Mouse (Mus musculus) myocyte (in vitro differentiated cells): ENCODE data around the gene Ccdc155. TPM values are rescaled to one million over a fixed set of nuclear protein-coding genes. Genes with fewer than 3 reads are reported as not detected.
A peak's percentile ranks its signal among the peaks of the same experiment; 100 is the strongest.

Experiments
- H3K27me3 ChIP-seq: one replicate; pipeline ENCODE4 v1.6.1; 2011; ENCODE audit not compliant: control insufficient read depth, insufficient read depth, insufficient read length
- H3K36me3 ChIP-seq: one replicate; pipeline ENCODE4 v1.6.1; 2011; ENCODE audit not compliant: control insufficient read depth, insufficient read depth
- H3K4me2 ChIP-seq: one replicate; pipeline ENCODE4 v1.6.1; 2011; ENCODE audit warnings: low read depth, control low read depth
- H3K4me3 ChIP-seq: one replicate; pipeline ENCODE4 v1.5.1; 2011; ENCODE audit warnings: mild to moderate bottlenecking, control low read depth, moderate library complexity
- H3K79me2 ChIP-seq: one replicate; pipeline ENCODE4 v1.6.1; 2011; ENCODE audit not compliant: control insufficient read depth, insufficient read depth
- H3ac ChIP-seq: one replicate; pipeline ENCODE4 v1.6.1; 2011; ENCODE audit not compliant: control insufficient read depth, insufficient read length
- CEBPB ChIP-seq: IDR thresholded peaks from 2 replicates; pipeline ENCODE4 v1.6.1; 2011; ENCODE audit warnings: mild to moderate bottlenecking, moderate library complexity; ENCODE audit not compliant: poor library complexity, insufficient read depth, severe bottlenecking
- E2F4 ChIP-seq: IDR thresholded peaks from one replicate; pipeline ENCODE4 v1.6.1; 2011; ENCODE audit warnings: mild to moderate bottlenecking, control low read depth, moderate library complexity; ENCODE audit not compliant: insufficient read depth
- MAX ChIP-seq: IDR thresholded peaks from one replicate; pipeline ENCODE4 v1.6.1; 2011; ENCODE audit warnings: low read depth, mild to moderate bottlenecking, control low read depth
- MYOD1 ChIP-seq, 3 experiments: IDR thresholded peaks; one replicate each; pipeline ENCODE4 v1.6.1; 2011; ENCODE audit warnings: control low read depth in 2 of 3, low read depth in 2 of 3, mild to moderate bottlenecking in 2 of 3, moderate library complexity in 1 of 3; ENCODE audit not compliant: insufficient read length in 2 of 3, control insufficient read depth in 1 of 3
- MYOG ChIP-seq, 3 experiments: IDR thresholded peaks; one replicate each; pipeline ENCODE4 v1.6.1; 2011; ENCODE audit warnings: control low read depth in 2 of 3, low read depth in 2 of 3, mild to moderate bottlenecking in 2 of 3; ENCODE audit not compliant: insufficient read length in 2 of 3, control insufficient read depth in 1 of 3, insufficient read depth in 1 of 3
- POLR2A ChIP-seq: IDR thresholded peaks from one replicate; pipeline ENCODE4 v1.6.1; 2011; ENCODE audit warnings: low read depth, mild to moderate bottlenecking, control low read depth, moderate library complexity; ENCODE audit not compliant: insufficient read length
- POLR2AphosphoS2 ChIP-seq: IDR thresholded peaks from one replicate; pipeline ENCODE4 v1.6.1; 2011; ENCODE audit warnings: low read depth, control low read depth; ENCODE audit not compliant: insufficient read length
- REST ChIP-seq: IDR thresholded peaks from one replicate; pipeline ENCODE4 v1.6.1; 2011; ENCODE audit warnings: mild to moderate bottlenecking, control low read depth, moderate library complexity; ENCODE audit not compliant: insufficient read depth, insufficient read length
- SRF ChIP-seq: IDR thresholded peaks from one replicate; pipeline ENCODE4 v1.6.1; 2011; ENCODE audit warnings: low read depth; ENCODE audit not compliant: control insufficient read depth, insufficient read length
- TCF12 ChIP-seq: IDR thresholded peaks from one replicate; pipeline ENCODE4 v1.6.1; 2011; ENCODE audit warnings: mild to moderate bottlenecking, control low read depth; ENCODE audit not compliant: poor library complexity, insufficient read depth, severe bottlenecking
- TCF3 ChIP-seq: IDR thresholded peaks from one replicate; pipeline ENCODE4 v1.6.1; 2011; ENCODE audit warnings: low read depth, control low read depth; ENCODE audit not compliant: insufficient read length
- USF1 ChIP-seq: IDR thresholded peaks from one replicate; pipeline ENCODE4 v1.6.1; 2011; ENCODE audit warnings: low read depth, mild to moderate bottlenecking, control low read depth, moderate library complexity
- polyA plus RNA-seq: library from polyadenylated mRNA; unstranded; fragments of >200 nt; fragmentation: generic; extraction: Trizol; gene quantifications from one replicate; pipeline ENCODE4 v1.2.1, GENCODE M21; 2012; ENCODE audit warnings: missing spikeins

Gene Ccdc155
- polyA plus RNA-seq, 1 experiment: 2.2 TPM

DNA sequence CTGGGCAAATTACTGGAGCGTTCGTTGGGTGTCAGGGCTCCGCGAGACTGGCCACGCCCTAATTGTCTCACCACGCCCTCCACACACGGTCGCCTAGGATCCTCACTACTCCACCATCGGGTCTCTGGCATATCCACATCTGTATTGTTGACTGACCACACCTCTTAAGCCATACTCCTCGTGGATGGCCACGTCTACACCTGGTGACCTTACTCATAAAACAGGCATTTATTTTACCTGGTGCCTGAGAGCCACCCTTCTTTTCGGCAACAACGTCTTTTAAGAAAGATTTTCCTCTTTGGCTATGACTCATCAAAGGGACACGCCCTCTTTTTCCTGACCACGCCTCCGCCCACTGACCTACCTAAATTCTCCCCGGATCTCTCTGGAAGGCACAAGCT is 7.2 kb upstream of the Ccdc155 start, which contains the start of gene Dkkl1:
TSS of gene Dkkl1 (minus strand) at position 297 of the 401 bp plus-strand sequence.
- TF ChIP-seq E2F4 (no peak), MYOD1 (IDR thresholded peaks at IDR 0.05; ENCODE audit: control insufficient read depth in 1 of 3, insufficient read length in 2 of 3, low read depth in 2 of 3) (no peak), TCF3 (no peak), POLR2A (no peak), MAX (no peak)
- H3K36me3 ChIP-seq: no peaks in the 10 kb centered on the region
- peaks cover 7% of the 10 kb centered on the region for H3K27me3 ChIP-seq
- no peak within 1 kb of the TSS for H3K4me2 ChIP-seq
- H3K4me3 ChIP-seq: no peak within 1 kb of the TSS
- H3ac ChIP-seq: no peak within 1 kb of the TSS
- H3K79me2 ChIP-seq: no peaks in the 10 kb centered on the region

DNA sequence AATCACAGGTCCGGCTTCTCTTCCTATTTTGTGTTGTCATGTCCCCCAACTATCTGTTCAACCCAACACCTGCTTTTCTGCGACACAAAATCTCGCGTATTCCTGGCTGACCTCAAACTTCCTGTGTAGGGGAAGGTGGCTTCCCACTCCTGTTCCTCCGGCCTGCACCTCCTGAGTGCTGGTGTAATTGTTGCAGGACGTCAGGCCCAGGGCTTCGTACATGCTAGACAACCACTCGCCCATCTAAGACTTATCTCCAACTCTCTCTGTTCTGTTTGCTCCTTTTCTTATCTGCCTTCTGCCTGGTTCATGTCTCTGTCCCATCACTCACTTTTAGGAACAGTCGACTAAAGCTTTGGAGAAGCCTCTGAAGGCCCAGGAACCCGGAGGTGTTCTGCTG is 6.4 kb upstream of the Ccdc155 start:
- Histone ChIP-seq H3K4me2 (no peak overlapping the region), H3ac (no peak overlapping the region), H3K4me3 (no peak overlapping the region), H3K79me2 (no peaks in the 10 kb centered on the region), H3K27me3 (peaks cover 9% of the 10 kb centered on the region), H3K36me3 (no peaks in the 10 kb centered on the region)
- TF ChIP-seq TCF12 (no peak), SRF (no peak), USF1 (no peak), MYOG (IDR thresholded peaks at IDR 0.05; ENCODE audit: control insufficient read depth in 1 of 3, insufficient read depth in 1 of 3, insufficient read length in 2 of 3, low read depth in 2 of 3) (no peak), MAX (no peak), POLR2A (no peak), TCF3 (no peak)

DNA sequence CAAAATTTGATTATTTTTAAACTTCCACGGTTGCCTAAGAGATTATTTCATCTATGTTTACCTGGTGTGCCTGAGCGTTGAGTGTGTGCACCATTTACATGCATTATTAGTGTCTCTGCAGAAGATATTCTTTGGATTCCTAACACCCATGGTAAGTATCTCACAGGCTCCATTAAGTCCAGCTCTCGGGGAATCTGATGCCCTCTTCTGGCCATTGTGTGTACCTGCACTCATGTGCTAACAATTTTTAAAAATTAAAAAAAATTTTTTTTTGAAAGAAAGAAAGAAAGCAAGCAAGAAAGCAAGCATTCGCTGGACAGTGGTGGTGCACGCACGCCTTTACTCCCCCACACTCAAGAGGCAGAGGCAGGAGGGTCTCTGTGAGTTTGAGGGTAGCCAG is 3.6 kb upstream of the Ccdc155 start:
- Histone ChIP-seq H3K27me3 (peaks cover 11% of the 10 kb centered on the region), H3ac (no peak overlapping the region), H3K4me3 (no peak overlapping the region), H3K36me3 (no peaks in the 10 kb centered on the region), H3K4me2 (no peak overlapping the region), H3K79me2 (no peaks in the 10 kb centered on the region)
- TF ChIP-seq MYOD1 (IDR thresholded peaks at IDR 0.05; ENCODE audit: control insufficient read depth in 1 of 3, insufficient read length in 2 of 3, low read depth in 2 of 3): no peak

DNA sequence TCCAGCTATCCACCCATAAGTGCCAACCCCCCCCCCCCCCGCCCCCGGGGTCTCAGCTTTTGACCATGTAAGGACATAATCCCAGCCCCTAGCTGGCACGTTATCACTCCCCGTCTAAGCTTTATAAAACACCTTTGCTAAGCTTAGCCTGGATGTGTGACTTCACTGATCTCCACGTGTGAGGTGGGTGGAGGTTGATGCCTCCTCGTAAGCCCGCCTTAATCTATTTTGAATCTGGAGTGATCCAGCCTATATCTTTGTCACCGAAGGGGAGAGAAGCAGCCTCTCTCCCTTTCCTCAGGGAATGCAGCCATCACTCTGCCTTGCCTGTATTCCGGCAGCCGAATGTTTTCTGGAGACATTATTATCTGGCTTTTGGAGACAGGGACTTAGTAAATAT is 2.0 kb downstream of the Ccdc155 start:
- H3K79me2 ChIP-seq: no peaks in the 10 kb centered on the region
- H3K4me2 ChIP-seq: no peak overlapping the region
- peaks cover 21% of the 10 kb centered on the region for H3K27me3 ChIP-seq
- no peak overlapping the region for H3ac ChIP-seq
- H3K4me3 ChIP-seq: no peak overlapping the region
- TF ChIP-seq REST (no peak), POLR2A (no peak), MYOD1 (IDR thresholded peaks at IDR 0.05; ENCODE audit: control insufficient read depth in 1 of 3, insufficient read length in 2 of 3, low read depth in 2 of 3) (no peak), TCF3 (no peak), TCF12 (no peak), MAX (no peak), POLR2AphosphoS2 (no peak), CEBPB (no peak), E2F4 (no peak), SRF (no peak), USF1 (no peak)
- H3K36me3 ChIP-seq: no peaks in the 10 kb centered on the region

DNA sequence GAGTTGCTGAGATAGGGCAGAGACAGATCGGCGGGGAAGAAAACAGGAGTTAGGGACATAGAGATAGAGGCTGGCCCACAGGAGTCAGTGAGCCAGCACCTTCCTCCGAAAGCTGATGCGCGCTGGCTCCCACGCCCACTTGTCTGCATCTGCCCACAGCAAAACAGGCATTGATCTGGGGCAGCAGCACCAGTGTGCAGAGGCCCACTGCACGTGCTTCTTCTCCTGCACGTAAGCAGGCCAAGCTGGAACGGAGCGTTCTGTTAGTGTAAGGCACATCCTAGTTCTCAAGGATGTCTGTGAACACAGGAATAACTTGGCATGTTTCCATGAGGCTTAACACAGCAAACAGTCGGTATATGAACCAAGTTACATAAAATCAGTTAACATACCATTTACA is 5.7 kb downstream of the Ccdc155 start:
- Histone ChIP-seq H3K36me3 (no peaks in the 10 kb centered on the region), H3K27me3 (peaks cover 17% of the 10 kb centered on the region), H3ac (no peak overlapping the region), H3K79me2 (no peaks in the 10 kb centered on the region), H3K4me3 (no peak overlapping the region), H3K4me2 (no peak overlapping the region)
- TF ChIP-seq TCF3: no peak
- no peak for TF ChIP-seq REST
- no peak for TF ChIP-seq USF1
- TF ChIP-seq SRF: no peak
- TF ChIP-seq MAX: no peak
- no peak for TF ChIP-seq TCF12
- TF ChIP-seq E2F4: no peak
- TF ChIP-seq MYOG (IDR thresholded peaks at IDR 0.05; ENCODE audit: control insufficient read depth in 1 of 3, insufficient read depth in 1 of 3, insufficient read length in 2 of 3, low read depth in 2 of 3): no peak
- no peak for TF ChIP-seq POLR2A
- TF ChIP-seq MYOD1 (IDR thresholded peaks at IDR 0.05; ENCODE audit: control insufficient read depth in 1 of 3, insufficient read length in 2 of 3, low read depth in 2 of 3): no peak

DNA sequence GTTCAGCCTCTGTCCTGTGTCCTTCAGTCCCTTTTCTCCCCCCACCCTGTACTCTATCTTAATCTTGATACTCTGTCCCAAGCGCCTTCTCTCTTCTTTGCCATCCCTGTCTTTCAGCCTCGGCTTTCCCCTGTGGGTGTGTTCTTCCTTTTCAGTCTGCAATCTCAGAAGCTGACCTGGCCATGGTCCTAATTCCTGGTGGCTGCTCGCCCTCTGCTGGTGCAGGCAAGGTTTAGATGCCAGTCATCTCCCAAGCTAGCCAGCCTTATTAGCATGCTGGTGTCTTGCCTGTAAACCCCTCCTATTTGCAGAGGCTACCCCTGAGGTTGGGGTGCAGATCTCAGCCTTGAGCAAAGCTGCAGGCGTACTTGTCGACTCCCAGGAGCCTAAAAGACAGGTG is 6.3 kb downstream of the Ccdc155 start:
- H3K36me3 ChIP-seq: no peaks in the 10 kb centered on the region
- no peak overlapping the region for H3ac ChIP-seq
- no peaks in the 10 kb centered on the region for H3K79me2 ChIP-seq
- no peak overlapping the region for H3K4me3 ChIP-seq
- peak overlapping the region; percentile 35 for H3K4me2 ChIP-seq
- no peak for TF ChIP-seq MYOG (IDR thresholded peaks at IDR 0.05; ENCODE audit: control insufficient read depth in 1 of 3, insufficient read depth in 1 of 3, insufficient read length in 2 of 3, low read depth in 2 of 3)
- no peak for TF ChIP-seq MAX
- no peak for TF ChIP-seq SRF
- TF ChIP-seq MYOD1 (IDR thresholded peaks at IDR 0.05; ENCODE audit: control insufficient read depth in 1 of 3, insufficient read length in 2 of 3, low read depth in 2 of 3): no peak
- TF ChIP-seq TCF12: no peak
- no peak for TF ChIP-seq POLR2A
- no peak for TF ChIP-seq POLR2AphosphoS2
- TF ChIP-seq TCF3: no peak
- no peak for TF ChIP-seq E2F4
- no peak for TF ChIP-seq USF1
- TF ChIP-seq CEBPB: no peak
- no peak for TF ChIP-seq REST
- H3K27me3 ChIP-seq: peaks cover 17% of the 10 kb centered on the region
